7 mouse cellular contexts compared by ENCODE assay signal in the genomic region with DNA sequence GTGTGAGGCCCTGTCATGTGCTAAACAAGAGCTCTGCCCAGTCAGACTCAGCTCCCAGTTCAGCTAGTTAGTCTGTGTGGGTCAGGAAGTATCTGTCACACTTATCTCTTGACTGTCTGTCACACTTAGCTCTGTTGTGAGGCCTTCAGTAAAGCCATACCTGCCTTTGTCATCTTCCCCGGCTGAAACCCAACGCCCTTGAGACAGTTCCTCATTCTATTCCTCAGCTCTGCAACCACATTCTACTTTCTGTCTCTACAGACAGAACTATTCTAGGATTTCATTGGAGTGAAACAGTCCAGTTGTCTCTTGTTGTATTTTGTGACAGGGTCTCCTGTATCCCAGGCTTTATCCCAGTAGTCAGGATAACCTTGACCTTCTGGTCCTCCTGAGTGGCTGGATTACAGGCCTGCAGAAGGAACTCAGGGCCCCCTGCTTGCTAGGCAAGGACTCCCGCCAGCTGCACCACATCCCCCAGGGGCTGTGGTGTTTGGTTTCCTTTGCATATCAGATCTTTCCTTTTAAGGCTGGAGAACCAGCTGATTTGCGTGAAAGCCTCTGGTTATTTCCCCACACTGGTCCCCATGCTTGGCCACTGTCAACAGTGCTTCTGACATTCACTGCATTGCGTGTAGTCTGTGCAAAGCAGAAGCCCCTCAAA. TPM values are rescaled to one million over a fixed set of nuclear protein-coding genes. Genes with fewer than 3 reads are reported as not detected.
DNase-seq lines count a peak whose midpoint lies in the region; ATAC-seq and TF ChIP-seq lines count a peak whose summit lies in the region.

No protein-coding gene starts in this region.

- 48% methylated on average over 5 of the region's 5 CpGs for WGBS in limb, embryonic 11.5 days

- no peaks in the 10 kb centered on the region for H3K4me1 ChIP-seq in ES-Bruce4 (ENCODE audit: control insufficient read depth, insufficient read depth, low read length)
- peaks cover 5% of the 10 kb centered on the region; the same call in 1 of the 2 replicates for H3K4me1 ChIP-seq in limb, embryonic 11.5 days (ENCODE audit: control insufficient read depth, insufficient read depth, low read length)

- peak; percentile 35; the same call in 1 of the 2 replicates for ATAC-seq in limb, embryonic 11.5 days (ENCODE audit: insufficient number of reproducible peaks, low FRiP score, low TSS enrichment, low read depth)

- no peak overlapping the region for H3ac ChIP-seq in myocyte (ENCODE audit: control insufficient read depth, insufficient read length)

- TF ChIP-seq POLR2A in ES-Bruce4 (IDR thresholded peaks at IDR 0.05; ENCODE audit: insufficient read depth, low read length) (no peak), myocyte (IDR thresholded peaks at IDR 0.05; ENCODE audit: insufficient read length, low read depth) (no peak)

- TF ChIP-seq EP300 in ES-Bruce4 (IDR thresholded peaks at IDR 0.05; ENCODE audit: insufficient read depth, low read depth, low read length): 0 out of 2 replicates have a peak, but pooled peaks have one; percentile 42

- peak overlapping the region; percentile 30; the same call in 1 of the 2 replicates for H3K27ac ChIP-seq in ES-Bruce4 (ENCODE audit: insufficient read depth, low read length)
- no peak overlapping the region for H3K27ac ChIP-seq in limb, embryonic 11.5 days (replicated peaks; ENCODE audit: low read depth, low read length)

- TF ChIP-seq CTCF in ES-Bruce4 (IDR thresholded peaks at IDR 0.05; ENCODE audit: low read depth, low read length): no peak

- H3K4me2 ChIP-seq in limb, embryonic 11.5 days (ENCODE audit: low read depth, severe bottlenecking): no peak overlapping the region
- H3K4me2 ChIP-seq in myocyte (ENCODE audit: low read depth): no peak overlapping the region

- no peaks in the 10 kb centered on the region for H3K27me3 ChIP-seq in ES-Bruce4 (ENCODE audit: control insufficient read depth, insufficient read depth, low read length, poor library complexity, severe bottlenecking)
- no peaks in the 10 kb centered on the region for H3K27me3 ChIP-seq in limb, embryonic 11.5 days (ENCODE audit: control insufficient read depth, insufficient read depth, low read length)
- no peaks in the 10 kb centered on the region for H3K27me3 ChIP-seq in myocyte (ENCODE audit: control insufficient read depth, insufficient read depth, insufficient read length)

- H3K79me2 ChIP-seq in myocyte (ENCODE audit: control insufficient read depth, insufficient read depth): no peaks in the 10 kb centered on the region

- no peak overlapping the region for H3K4me3 ChIP-seq in ES-Bruce4 (ENCODE audit: low read depth, low read length)
- no peak overlapping the region for H3K4me3 ChIP-seq in limb, embryonic 11.5 days (ENCODE audit: low read depth, low read length)
- H3K4me3 ChIP-seq in myocyte: no peak overlapping the region

- H3K9ac ChIP-seq in ES-Bruce4 (ENCODE audit: low read depth, poor library complexity, severe bottlenecking): no peak overlapping the region
- H3K9ac ChIP-seq in limb, embryonic 11.5 days (ENCODE audit: low read length): no peak overlapping the region

- H3K9me3 ChIP-seq in ES-Bruce4 (replicated peaks; ENCODE audit: control insufficient read depth, insufficient read depth, low read length, poor library complexity, severe bottlenecking): no peaks in the 10 kb centered on the region
- H3K9me3 ChIP-seq in limb, embryonic 11.5 days (ENCODE audit: control insufficient read depth, low read length): no peaks in the 10 kb centered on the region

- DNase-seq in B cell, adult 2 months: peak; percentile 85 to 86
- DNase-seq in heart, adult 9 months (ENCODE audit: low spot score in 2 of 2): peak; percentile 57 to 75
- DNase-seq in limb, embryonic 11.5 days (ENCODE audit: low spot score): no peak
- DNase-seq in retina, postnatal 1 day: no peak
- DNase-seq in left cerebral cortex, adult 11 months (ENCODE audit: low spot score): no peak

- H3K36me3 ChIP-seq in ES-Bruce4 (ENCODE audit: control insufficient read depth, insufficient read depth, low read length, poor library complexity, severe bottlenecking) (peaks cover 7% of the 10 kb centered on the region), myocyte (ENCODE audit: control insufficient read depth, insufficient read depth) (peaks cover 12% of the 10 kb centered on the region)
- no peaks in the 10 kb centered on the region; the same call in 1 of the 2 replicates for H3K36me3 ChIP-seq in limb, embryonic 11.5 days (ENCODE audit: control insufficient read depth, insufficient read depth, low read length)

TF ChIP-seq in myocyte, 11 proteins besides CTCF, POLR2A, EP300 and RAD21:
- peak; percentile 88 for TF ChIP-seq SRF (IDR thresholded peaks at IDR 0.05; ENCODE audit: control insufficient read depth, insufficient read length, low read depth)
- TF ChIP-seq MYOG (IDR thresholded peaks at IDR 0.05; ENCODE audit: control insufficient read depth in 1 of 3, insufficient read depth in 1 of 3, insufficient read length in 2 of 3, low read depth in 2 of 3): peak in 1 of 3 experiments; percentile 24
- no peak for TF ChIP-seq USF1 (IDR thresholded peaks at IDR 0.05; ENCODE audit: low read depth)

RNA-seq across cellular contexts. Expression of a gene that starts 11.2 kb away (rescaled TPM):
- polyA plus RNA-seq in ES-Bruce4 (2011; ENCODE audit: insufficient read depth, insufficient read length, low read depth, missing spikeins): 0.40 and 1.2 TPM in 2 replicates
- 0.89 and 1.4 TPM in 2 replicates for polyA plus RNA-seq in limb, embryonic 11.5 days (2014; fragmentation: Nextera tagmentation; extraction: Ambion mirVana)
- 7.7 TPM for polyA plus RNA-seq in myocyte (2012; fragmentation: generic; extraction: Trizol)

RNA-seq across cellular contexts. Expression of a gene that starts 11.8 kb away (rescaled TPM):
- polyA plus RNA-seq in ES-Bruce4 (2011; ENCODE audit: insufficient read depth, insufficient read length, low read depth, missing spikeins) (21.6 and 24.3 TPM in 2 replicates), myocyte (2012; fragmentation: generic; extraction: Trizol) (0.01 TPM)
- 24.8 and 26.0 TPM in 2 replicates for polyA plus RNA-seq in limb, embryonic 11.5 days (2014; fragmentation: Nextera tagmentation; extraction: Ambion mirVana)

RNA-seq across cellular contexts. Expression of a gene that starts 17.1 kb away (rescaled TPM):
- polyA plus RNA-seq in ES-Bruce4 (2011; ENCODE audit: insufficient read depth, insufficient read length, low read depth, missing spikeins): 11.9 and 12.3 TPM in 2 replicates
- 11.3 and 11.4 TPM in 2 replicates for polyA plus RNA-seq in limb, embryonic 11.5 days (2014; fragmentation: Nextera tagmentation; extraction: Ambion mirVana)
- 4.4 TPM for polyA plus RNA-seq in myocyte (2012; fragmentation: generic; extraction: Trizol)

RNA-seq across cellular contexts. Expression of a gene that starts 26.7 kb away (rescaled TPM):
- polyA plus RNA-seq in ES-Bruce4 (2011; ENCODE audit: insufficient read depth, insufficient read length, low read depth, missing spikeins) (910 and 946 TPM in 2 replicates), myocyte (2012; fragmentation: generic; extraction: Trizol) (198 TPM)
- polyA plus RNA-seq in limb, embryonic 11.5 days (2014; fragmentation: Nextera tagmentation; extraction: Ambion mirVana): 501 and 510 TPM in 2 replicates

RNA-seq across cellular contexts. Expression of a gene that starts 26.8 kb away (rescaled TPM):
- polyA plus RNA-seq in ES-Bruce4 (2011; ENCODE audit: insufficient read depth, insufficient read length, low read depth, missing spikeins): 29.5 and 30.6 TPM in 2 replicates
- 22.5 and 24.5 TPM in 2 replicates for polyA plus RNA-seq in limb, embryonic 11.5 days (2014; fragmentation: Nextera tagmentation; extraction: Ambion mirVana)
- 3.5 TPM for polyA plus RNA-seq in myocyte (2012; fragmentation: generic; extraction: Trizol)

Comparison
In these comparisons a context has a peak if more than half of its experiments do, and no peak if none do; other contexts are left out.
1. DNase-seq: peak in B cell, adult 2 months (2 of 2) and heart, adult 9 months (2 of 2); none in limb, embryonic 11.5 days (single experiment), retina, postnatal 1 day (single experiment) and left cerebral cortex, adult 11 months (single experiment).
2. RNA of a gene that starts 11.8 kb away (polyA plus RNA-seq): 24.8 to 26.0 TPM in limb, embryonic 11.5 days and 21.6 to 24.3 TPM in ES-Bruce4; 0.01 TPM in myocyte (single experiment); every median in the first group is over 10 times any median in the second.